Mouse (Mus musculus) neural tube, embryonic 13.5 days (tissue): ENCODE data around the gene Srpr. TPM values are rescaled to one million over a fixed set of nuclear protein-coding genes. Genes with fewer than 3 reads are reported as not detected.

ENCODE experiments used
- ATAC-seq: fragments of 200-750 bp; cut with Nextera tagmentation; 2 replicates; pipeline ENCODE4 v1.8.0; 2017; ENCODE audit warnings: low read depth, mild to moderate bottlenecking, moderate TSS enrichment, moderate library complexity
- H3K27ac ChIP-seq: fragments of 300-500 bp; sonication (generic); replicated peaks from 2 replicates; pipeline ENCODE4 v1.5.1; 2015; ENCODE audit warnings: moderate library complexity, mild to moderate bottlenecking, inconsistent platforms
- H3K27me3 ChIP-seq: fragments of 300-500 bp; sonication (generic); 2 replicates; pipeline ENCODE4 v1.6.1; 2015; ENCODE audit warnings: mild to moderate bottlenecking, inconsistent platforms
- H3K36me3 ChIP-seq: fragments of 300-500 bp; sonication (generic); 2 replicates; pipeline ENCODE4 v1.6.1; 2015; ENCODE audit warnings: mild to moderate bottlenecking, inconsistent platforms
- H3K4me1 ChIP-seq: fragments of 300-500 bp; sonication (generic); replicated peaks from 2 replicates; pipeline ENCODE4 v1.6.1; 2015; ENCODE audit warnings: inconsistent platforms
- H3K4me2 ChIP-seq: fragments of 300-500 bp; sonication (generic); 2 replicates; pipeline ENCODE4 v1.6.1; 2015; ENCODE audit warnings: inconsistent platforms, mild to moderate bottlenecking, moderate library complexity
- H3K4me3 ChIP-seq: fragments of 300-500 bp; sonication (generic); 2 replicates; pipeline ENCODE4 v1.5.1; 2015; ENCODE audit warnings: mild to moderate bottlenecking, inconsistent platforms
- H3K9ac ChIP-seq: fragments of 300-500 bp; sonication (generic); 2 replicates; pipeline ENCODE4 v1.6.1; 2015; ENCODE audit warnings: moderate library complexity, mild to moderate bottlenecking, inconsistent platforms
- H3K9me3 ChIP-seq: fragments of 300-500 bp; sonication (generic); 2 replicates; pipeline ENCODE4 v1.6.1; 2016; ENCODE audit warnings: inconsistent platforms
- WGBS: fragments of 180-500 bp; shearing (Covaris S2); methylation state at CpG from one replicate; pipeline ENCODE4 v1.1.7; 2015; 5-methylcytosine and 5-hydroxymethylcytosine counted together
- polyA plus RNA-seq: library from polyadenylated mRNA; unstranded; fragments of >200 nt; fragmentation: Nextera tagmentation; extraction: Ambion mirVana; gene quantifications from 2 replicates; pipeline ENCODE4 v1.2.1, GENCODE M21; 2015

Srpr gene
- polyA plus RNA-seq, 1 experiment from 2014 or later: 65.6 TPM

DNA sequence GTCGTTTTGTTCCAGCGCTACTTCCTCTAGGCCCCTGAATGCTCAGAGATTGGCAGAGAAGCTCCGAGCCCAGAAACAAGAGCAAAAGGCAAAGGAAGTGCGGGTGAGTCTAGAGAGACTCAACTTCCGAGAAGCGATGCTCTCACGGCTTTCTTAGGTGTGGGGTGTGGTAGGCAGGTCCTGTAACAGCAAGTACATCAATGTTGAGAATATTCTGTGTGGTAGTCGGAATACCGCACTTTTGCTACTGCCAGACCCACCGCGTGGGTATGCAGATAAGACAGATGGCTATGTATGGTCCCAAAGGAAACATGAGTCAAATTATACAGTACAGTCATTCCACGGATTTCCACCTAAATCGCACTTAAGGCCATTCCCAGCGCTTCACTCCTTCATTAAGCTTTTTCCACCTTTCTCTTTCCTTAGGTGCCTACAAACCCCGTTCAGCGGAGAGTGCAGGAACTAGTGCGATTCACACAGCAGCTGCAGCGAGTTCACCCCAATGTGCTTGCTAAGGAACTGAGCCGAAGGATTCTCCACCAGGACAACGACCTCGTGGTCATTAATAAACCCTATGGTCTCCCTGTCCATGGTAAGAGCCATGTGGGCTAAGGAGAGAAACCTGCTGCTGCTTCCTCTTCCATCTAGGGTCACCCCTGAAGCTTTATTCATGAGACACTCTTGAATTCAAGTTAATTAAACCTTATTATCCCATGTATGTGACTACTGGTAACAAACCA, 68.2 kb downstream of the Srpr start:
- H3K27ac ChIP-seq: peak overlapping the region; percentile 39; the same call in 1 of the 2 replicates
- peak overlapping the region; percentile 71 for H3K4me3 ChIP-seq
- no peaks in the 10 kb centered on the region for H3K9me3 ChIP-seq
- peak overlapping the region; percentile 80 for H3K9ac ChIP-seq
- peak; percentile 48 for ATAC-seq
- H3K27me3 ChIP-seq: no peaks in the 10 kb centered on the region
- H3K4me1 ChIP-seq: peaks cover 21% of the 10 kb centered on the region
- H3K36me3 ChIP-seq: peaks cover 17% of the 10 kb centered on the region
- H3K4me2 ChIP-seq: peak overlapping the region; percentile 78
- 3% methylated on average over 21 of the region's 21 CpGs for WGBS

DNA sequence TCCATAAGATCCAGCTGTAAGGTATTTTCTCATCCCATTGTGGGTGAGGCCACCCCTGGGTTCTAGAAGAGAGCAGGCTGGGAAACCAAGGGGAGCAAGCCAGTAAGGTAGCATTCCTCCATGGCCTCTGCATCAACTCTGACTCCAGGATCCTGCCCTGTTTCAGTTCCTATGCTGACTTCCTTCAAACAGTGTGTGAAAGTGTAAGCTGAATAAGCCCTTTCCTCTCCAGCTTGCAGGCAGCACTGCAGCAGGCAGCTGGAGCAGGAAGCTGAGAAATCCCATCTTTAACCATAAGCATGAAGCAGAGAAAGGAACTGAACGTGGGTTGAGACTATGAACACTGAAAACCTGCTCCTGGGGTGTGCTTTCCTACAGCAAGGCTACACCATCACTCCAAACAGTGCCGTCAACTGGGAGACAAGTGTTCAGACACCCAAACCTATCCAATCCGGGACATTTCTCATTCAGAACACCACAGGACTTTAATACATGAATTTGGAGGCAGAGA, 77.9 kb downstream of the Srpr start:
- Histone ChIP-seq H3K27ac (no peak overlapping the region), H3K9ac (no peak overlapping the region), H3K27me3 (no peaks in the 10 kb centered on the region), H3K36me3 (peaks cover 51% of the 10 kb centered on the region), H3K4me1 (no peaks in the 10 kb centered on the region), H3K4me3 (no peak overlapping the region), H3K9me3 (no peaks in the 10 kb centered on the region), H3K4me2 (no peak overlapping the region)
- no peak for ATAC-seq
- WGBS: 80% methylated on average over 3 of the region's 3 CpGs

DNA sequence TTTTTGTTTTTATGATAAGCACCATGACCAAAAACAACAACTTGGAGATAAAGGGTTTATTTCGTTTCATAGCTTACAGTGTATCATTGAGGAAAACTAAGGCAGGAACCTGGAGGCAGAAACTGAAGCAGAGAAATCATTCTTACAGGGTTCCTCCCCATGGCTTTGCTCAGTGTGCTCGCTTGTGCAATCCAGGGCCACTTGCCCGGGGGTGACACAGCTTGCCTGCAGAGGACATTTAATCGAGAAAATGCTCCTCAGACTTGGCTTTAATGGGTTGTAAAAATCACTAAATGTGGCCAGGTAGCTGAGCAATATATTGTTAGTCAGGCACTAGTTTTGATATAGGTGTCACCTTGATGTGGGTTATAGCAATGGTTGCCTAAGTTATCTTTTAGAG, 78.5 kb downstream of the Srpr start:
- no peaks in the 10 kb centered on the region for H3K9me3 ChIP-seq

DNA sequence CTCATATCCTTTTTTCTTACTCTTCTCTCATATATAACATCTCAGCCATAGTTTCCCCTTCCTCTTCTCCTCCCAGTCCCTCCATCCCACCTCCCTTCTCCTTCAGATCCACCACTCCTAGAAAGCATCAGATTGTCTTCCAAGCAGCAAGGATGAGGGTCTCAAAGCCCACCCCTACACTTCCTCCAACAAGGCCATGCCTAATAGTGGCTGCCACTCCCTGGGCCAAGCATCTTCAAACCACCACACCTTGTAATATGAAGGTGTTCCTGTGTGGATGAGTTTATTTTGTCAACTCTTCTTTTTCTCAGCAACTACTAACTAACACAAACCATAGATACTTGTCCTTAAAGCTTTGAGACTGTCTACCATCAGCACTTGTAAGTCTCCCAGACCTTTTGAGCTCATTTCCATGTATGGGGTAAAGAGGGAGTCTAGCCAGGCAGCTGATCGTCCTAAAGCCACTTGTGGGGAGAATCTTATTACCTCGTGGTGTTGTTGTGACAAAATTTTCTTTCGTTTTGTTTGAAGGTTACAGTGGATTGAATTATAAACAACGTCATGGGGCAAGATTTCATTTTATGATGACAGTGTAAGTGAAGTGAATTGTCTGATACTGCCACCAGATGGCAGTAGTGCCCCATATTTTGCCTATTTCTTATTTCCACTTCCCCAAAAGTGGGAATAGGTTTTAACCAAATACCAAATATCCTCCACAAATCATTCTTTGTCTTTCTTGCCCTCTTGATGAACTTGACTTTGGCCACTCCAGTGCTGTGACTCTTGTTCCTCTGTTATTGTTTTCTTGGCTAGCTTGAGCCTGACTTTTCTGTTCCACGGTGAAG, 82.3 kb downstream of the Srpr start:
- H3K9ac ChIP-seq: no peak overlapping the region
- H3K4me2 ChIP-seq: no peak overlapping the region
- no peak overlapping the region for H3K27ac ChIP-seq
- H3K4me3 ChIP-seq: no peak overlapping the region
- no peaks in the 10 kb centered on the region for H3K4me1 ChIP-seq
- 0 out of 2 replicates have a peak, but pooled peaks have one; percentile 52 for ATAC-seq
- 11% methylated on average over 5 of the region's 5 CpGs for WGBS
- H3K9me3 ChIP-seq: no peaks in the 10 kb centered on the region
- H3K27me3 ChIP-seq: peaks cover 39% of the 10 kb centered on the region
- peaks cover 14% of the 10 kb centered on the region for H3K36me3 ChIP-seq

More for the DNA sequence above, 78.5 kb downstream of the Srpr start:
- peaks cover 4% of the 10 kb centered on the region for H3K27me3 ChIP-seq
- no peak for ATAC-seq
- H3K36me3 ChIP-seq: peaks cover 46% of the 10 kb centered on the region
- no peak overlapping the region for H3K27ac ChIP-seq
- H3K4me2 ChIP-seq: no peak overlapping the region
- H3K9ac ChIP-seq: no peak overlapping the region
- H3K4me1 ChIP-seq: no peaks in the 10 kb centered on the region
- no peak overlapping the region for H3K4me3 ChIP-seq
- 85% methylated on average over 4 of the region's 4 CpGs for WGBS

DNA sequence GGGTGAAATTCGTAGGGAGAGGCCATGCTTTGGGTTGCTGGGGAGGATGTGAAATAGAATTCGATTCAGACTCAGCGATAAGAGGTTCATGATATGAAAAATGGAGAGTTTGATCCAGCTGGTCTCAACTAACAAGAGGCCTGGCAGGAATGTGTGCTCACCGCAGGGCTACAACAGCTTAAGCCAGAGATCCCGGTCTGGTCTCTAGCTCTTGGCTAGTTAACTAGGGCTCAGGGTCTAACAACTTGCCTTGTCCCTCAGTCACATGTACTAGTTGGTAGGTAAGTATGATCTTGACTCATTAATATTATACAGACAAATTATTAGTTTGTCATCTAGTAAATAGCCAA, 82.9 kb downstream of the Srpr start:
- no peak overlapping the region for H3K9ac ChIP-seq
- no peak overlapping the region for H3K4me3 ChIP-seq
- ATAC-seq: peak; percentile 36; the same call in 1 of the 2 replicates
- no peaks in the 10 kb centered on the region for H3K4me1 ChIP-seq
- no peaks in the 10 kb centered on the region for H3K9me3 ChIP-seq
- H3K27me3 ChIP-seq: peaks cover 45% of the 10 kb centered on the region
- H3K4me2 ChIP-seq: no peak overlapping the region
- WGBS: 63% methylated on average over 5 of the region's 5 CpGs
- H3K27ac ChIP-seq: no peak overlapping the region
- H3K36me3 ChIP-seq: peaks cover 8% of the 10 kb centered on the region

DNA sequence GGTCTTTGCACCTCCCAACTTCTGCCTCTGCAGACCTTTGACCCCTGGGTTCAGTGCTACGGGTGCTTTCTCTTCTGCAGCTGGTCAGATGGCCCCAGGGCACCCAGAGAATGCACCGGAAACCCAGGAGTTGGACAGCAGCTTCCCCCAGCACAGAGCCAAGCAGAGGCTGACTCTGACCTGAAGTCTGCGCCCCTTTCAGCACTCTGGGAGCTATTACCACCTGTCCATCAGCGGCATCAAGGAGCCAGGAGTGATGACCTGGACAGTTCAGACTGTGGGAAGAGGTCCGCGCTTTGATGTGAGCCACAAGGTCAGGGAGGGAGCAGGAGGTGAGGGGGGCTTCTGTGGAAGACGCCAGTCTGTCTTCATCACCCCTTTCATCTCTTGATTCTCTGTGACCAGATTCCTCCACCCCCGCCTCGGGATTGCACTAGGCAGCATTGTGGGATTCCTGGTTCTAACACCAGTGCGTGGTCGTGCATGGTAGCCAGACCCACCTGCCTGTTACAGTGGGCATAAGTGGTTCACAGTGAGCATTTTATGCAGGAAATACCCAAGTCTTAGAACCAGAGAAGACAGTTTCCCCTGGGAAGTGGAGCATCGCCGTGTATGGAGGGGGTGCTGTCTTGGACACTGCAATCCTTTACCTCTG, 83.6 kb downstream of the Srpr start:
- H3K9ac ChIP-seq: no peak overlapping the region
- H3K27ac ChIP-seq: no peak overlapping the region
- H3K27me3 ChIP-seq: peaks cover 52% of the 10 kb centered on the region
- peaks cover 4% of the 10 kb centered on the region; the same call in 1 of the 2 replicates for H3K36me3 ChIP-seq
- H3K4me2 ChIP-seq: no peak overlapping the region
- no peak overlapping the region for H3K4me3 ChIP-seq
- H3K9me3 ChIP-seq: no peaks in the 10 kb centered on the region
- 67% methylated on average over 13 of the region's 13 CpGs for WGBS
- no peak for ATAC-seq
- H3K4me1 ChIP-seq: no peaks in the 10 kb centered on the region

DNA sequence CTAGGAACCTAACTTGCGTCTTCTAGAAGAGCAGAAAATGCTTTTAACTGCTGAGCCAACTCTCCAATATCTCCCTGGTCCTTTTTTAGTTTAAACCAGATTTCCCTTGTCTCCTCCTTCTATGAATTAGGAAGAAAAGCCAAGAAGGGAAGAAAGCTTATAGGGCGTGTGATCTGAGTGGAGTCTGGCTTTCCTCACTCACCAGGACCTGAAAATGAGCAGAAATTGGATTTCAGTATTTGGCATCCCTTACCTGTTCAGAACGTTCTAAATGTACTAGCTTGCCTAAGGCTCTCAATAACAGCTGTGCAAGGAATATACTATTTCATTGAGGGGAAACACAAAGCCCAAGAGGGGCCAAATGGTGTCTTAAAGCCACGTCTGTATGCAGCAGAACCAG, 84.4 kb downstream of the Srpr start:
- Histone ChIP-seq H3K4me2 (no peak overlapping the region), H3K9ac (no peak overlapping the region), H3K4me3 (no peak overlapping the region), H3K27me3 (peaks cover 60% of the 10 kb centered on the region), H3K27ac (no peak overlapping the region), H3K4me1 (no peaks in the 10 kb centered on the region), H3K36me3 (no peaks in the 10 kb centered on the region), H3K9me3 (no peaks in the 10 kb centered on the region)
- no peak for ATAC-seq
- 86% methylated on average over 4 of the region's 4 CpGs for WGBS

DNA sequence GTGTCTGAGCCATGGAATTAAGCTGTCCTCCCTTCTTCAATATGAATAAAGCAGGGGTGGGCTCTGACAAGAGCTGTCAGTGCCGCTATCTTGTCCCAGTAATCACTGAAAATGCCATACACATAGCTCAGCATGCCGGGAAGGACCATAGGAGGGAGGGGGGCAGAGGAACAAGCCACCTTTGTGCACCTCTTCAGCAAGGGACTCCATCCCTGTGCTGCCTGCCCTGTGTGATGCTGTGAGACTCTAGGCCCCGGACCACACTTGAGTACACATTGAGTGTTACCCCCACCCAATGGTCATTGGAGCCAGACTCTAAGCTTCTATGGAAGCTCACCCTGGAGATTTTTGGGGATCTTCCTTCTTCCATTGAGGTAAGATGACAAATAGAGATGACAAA, 86.4 kb downstream of the Srpr start:
- no peaks in the 10 kb centered on the region for H3K36me3 ChIP-seq
- peaks cover 75% of the 10 kb centered on the region for H3K27me3 ChIP-seq
- no peaks in the 10 kb centered on the region for H3K4me1 ChIP-seq
- no peaks in the 10 kb centered on the region for H3K9me3 ChIP-seq
- no peak overlapping the region for H3K9ac ChIP-seq
- no peak overlapping the region for H3K4me2 ChIP-seq
- no peak overlapping the region for H3K4me3 ChIP-seq
- no peak for ATAC-seq
- 84% methylated on average over 3 of the region's 3 CpGs for WGBS
- H3K27ac ChIP-seq: no peak overlapping the region

DNA sequence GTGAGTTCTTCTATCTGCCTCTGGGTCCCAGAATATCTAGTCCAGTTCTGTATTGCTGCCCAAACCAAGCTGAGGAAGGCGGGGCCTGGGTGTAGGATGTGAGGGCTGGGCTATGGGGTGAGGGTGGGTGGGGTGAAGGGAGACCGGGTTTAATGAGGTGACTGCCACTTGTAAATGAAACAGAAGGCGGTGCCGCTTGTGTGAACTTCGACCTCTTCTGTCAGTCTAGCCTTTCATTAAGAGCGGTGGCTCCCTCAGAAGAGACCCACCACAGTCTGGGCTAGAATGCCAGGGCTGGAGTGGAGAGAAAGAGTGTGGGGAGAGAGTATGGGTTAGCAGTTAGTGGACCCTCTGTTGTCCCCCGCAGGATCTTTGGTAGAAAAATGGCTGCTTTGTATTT, 90.0 kb downstream of the Srpr start:
- WGBS: 19% methylated on average over 7 of the region's 7 CpGs
- Histone ChIP-seq H3K4me3 (no peak overlapping the region), H3K9me3 (no peaks in the 10 kb centered on the region), H3K36me3 (no peaks in the 10 kb centered on the region), H3K27ac (no peak overlapping the region), H3K9ac (no peak overlapping the region), H3K4me2 (no peak overlapping the region), H3K4me1 (no peaks in the 10 kb centered on the region), H3K27me3 (peaks cover 72% of the 10 kb centered on the region)
- ATAC-seq: no peak

DNA sequence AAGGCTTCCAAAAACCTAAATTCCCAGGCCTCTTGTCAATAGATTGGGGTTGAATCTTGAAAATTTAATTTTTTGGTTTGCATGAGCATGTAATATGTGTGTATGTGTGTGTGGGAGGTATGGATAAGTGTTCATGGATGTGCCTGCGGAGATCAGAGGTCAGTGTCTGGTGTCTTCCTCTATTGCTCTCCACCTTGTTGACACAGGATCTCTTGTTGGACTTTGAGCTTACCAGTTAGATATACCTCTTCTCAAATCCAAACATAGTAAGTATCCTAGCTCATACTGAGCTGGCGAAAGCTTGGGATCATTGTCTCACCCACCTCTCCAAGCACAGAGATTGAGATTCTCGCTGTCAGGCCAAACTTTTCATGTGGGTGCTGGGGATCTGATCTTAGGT, 90.4 kb downstream of the Srpr start:
- no peak for ATAC-seq
- WGBS: 93% methylated on average over 3 of the region's 3 CpGs

DNA sequence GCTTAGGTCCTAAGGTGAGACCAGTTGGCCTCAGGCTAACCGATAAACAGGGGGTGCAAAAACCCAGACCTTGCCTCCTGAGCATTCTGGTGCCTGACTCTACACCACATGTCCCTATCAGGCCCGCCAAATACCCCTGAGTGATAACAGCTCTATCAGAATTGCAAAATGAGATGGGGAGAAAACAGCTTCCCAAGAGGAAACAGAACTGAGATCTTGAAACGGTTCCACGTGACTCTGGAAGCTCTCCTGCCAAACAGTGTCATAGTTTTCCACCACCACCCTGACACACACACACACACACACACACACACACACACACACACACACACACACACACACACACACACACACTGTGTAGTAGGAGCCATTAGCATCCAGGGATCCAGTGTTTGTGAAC, 90.9 kb downstream of the Srpr start:
- H3K4me1 ChIP-seq: no peaks in the 10 kb centered on the region
- H3K9me3 ChIP-seq: no peaks in the 10 kb centered on the region
- H3K4me3 ChIP-seq: no peak overlapping the region
- no peak overlapping the region for H3K4me2 ChIP-seq
- H3K27me3 ChIP-seq: peaks cover 65% of the 10 kb centered on the region
- H3K27ac ChIP-seq: no peak overlapping the region
- H3K9ac ChIP-seq: no peak overlapping the region
- ATAC-seq: no peak
- no peaks in the 10 kb centered on the region for H3K36me3 ChIP-seq
- 90% methylated on average over 4 of the region's 4 CpGs for WGBS

More for the DNA sequence above, 90.4 kb downstream of the Srpr start:
- Histone ChIP-seq H3K4me1 (no peaks in the 10 kb centered on the region), H3K27ac (no peak overlapping the region), H3K4me3 (no peak overlapping the region), H3K4me2 (no peak overlapping the region), H3K27me3 (peaks cover 68% of the 10 kb centered on the region), H3K9me3 (no peaks in the 10 kb centered on the region), H3K9ac (no peak overlapping the region), H3K36me3 (no peaks in the 10 kb centered on the region)

DNA sequence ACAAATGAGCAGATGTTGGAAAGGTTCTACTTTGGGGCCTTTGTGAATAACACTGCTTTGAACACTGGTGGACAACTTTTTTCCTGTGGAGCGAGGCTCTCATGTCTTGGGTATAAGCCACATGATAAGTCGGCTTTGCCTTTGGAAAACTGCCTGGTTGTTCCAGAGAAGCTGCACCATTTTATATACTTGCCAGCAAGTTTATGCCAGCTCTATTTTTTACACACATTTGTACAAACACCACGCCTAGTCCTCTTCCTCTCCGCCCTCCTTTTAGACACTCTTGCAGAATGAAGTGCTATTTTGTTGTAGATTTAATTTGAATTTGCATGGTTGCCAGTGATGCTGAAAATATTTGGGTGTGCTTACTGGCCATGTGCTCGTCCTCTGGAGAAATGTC, 93.5 kb downstream of the Srpr start:
- no peak for ATAC-seq
- Histone ChIP-seq H3K9ac (no peak overlapping the region), H3K4me1 (no peaks in the 10 kb centered on the region), H3K27ac (no peak overlapping the region), H3K4me2 (no peak overlapping the region), H3K9me3 (no peaks in the 10 kb centered on the region), H3K4me3 (no peak overlapping the region), H3K27me3 (peaks cover 40% of the 10 kb centered on the region), H3K36me3 (no peaks in the 10 kb centered on the region)
- 76% methylated on average over 5 of the region's 5 CpGs for WGBS
